Mouse (Mus musculus) heart, adult 2 months (tissue): Measurements from ENCODE around the gene Cdcp1.

Source experiments
- CTCF ChIP-seq: fragments of 200-600 bp; IDR thresholded peaks from 2 replicates; pipeline ENCODE4 v1.8.1; 2022; ENCODE audit warnings: antibody characterized with exemption, mild to moderate bottlenecking, moderate library complexity
- EP300 ChIP-seq: fragments of 200-500 bp; IDR thresholded peaks from 2 replicates; pipeline ENCODE4 v1.6.1; 2011; ENCODE audit warnings: low read depth, low read length, control low read depth; ENCODE audit not compliant: insufficient read depth
- POLR2A ChIP-seq: fragments of 200-500 bp; IDR thresholded peaks from 2 replicates; pipeline ENCODE4 v1.6.1; 2011; ENCODE audit warnings: mild to moderate bottlenecking, low read depth, low read length, control low read depth; ENCODE audit not compliant: insufficient read depth

DNA sequence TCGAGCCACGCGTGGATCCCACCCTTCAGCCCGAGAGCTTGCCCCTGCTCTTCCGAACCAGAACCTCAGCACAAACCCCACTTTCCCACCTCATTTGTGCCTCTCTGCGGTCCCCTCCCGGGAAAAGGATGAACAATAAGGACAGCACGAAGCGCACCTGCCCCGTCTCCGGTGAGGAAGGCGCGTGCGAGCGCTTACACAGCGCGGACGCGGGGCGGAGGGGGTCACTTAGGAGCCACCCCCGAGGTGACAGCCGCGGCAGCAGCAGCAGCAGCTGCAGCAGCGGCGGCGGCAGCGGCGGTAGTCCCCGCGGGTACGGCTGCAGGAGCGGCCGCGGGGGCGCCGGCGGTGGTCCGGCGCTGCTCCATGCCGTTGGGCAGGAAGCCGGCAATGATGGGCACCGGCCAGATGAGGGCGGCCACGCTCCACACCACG, 43.6 kb upstream of the Cdcp1 start:
- TF ChIP-seq POLR2A (no peak), CTCF (peak; percentile 91), EP300 (0 out of 2 replicates have a peak, but pooled peaks have one; percentile 11)
